Mouse (Mus musculus) midbrain, embryonic 10.5 days (tissue): ENCODE measurements at regions not wholly inside any gene's neighbourhood (a gene's known extent, or its start where the extent isn't known, plus 50 kb on each side); places are given as distances from the start of the nearest gene placed in this dataset.

Source experiments
- DNase-seq: peaks from one replicate; pipeline ENCODE4 v3.0.0-alpha.2; 2017; ENCODE audit warnings: low spot score
- H3K27ac ChIP-seq: fragments of 300-500 bp; sonication (generic); replicated peaks from 2 replicates; pipeline ENCODE4 v1.5.1; 2016; ENCODE audit warnings: mild to moderate bottlenecking
- H3K27me3 ChIP-seq: fragments of 300-500 bp; sonication (generic); 2 replicates; pipeline ENCODE4 v1.6.1; 2016; ENCODE audit warnings: low read depth, mild to moderate bottlenecking; ENCODE audit not compliant: poor library complexity, severe bottlenecking
- H3K36me3 ChIP-seq: fragments of 300-500 bp; sonication (generic); 2 replicates; pipeline ENCODE4 v1.6.1; 2016; ENCODE audit warnings: mild to moderate bottlenecking, moderate library complexity
- H3K4me1 ChIP-seq: fragments of 300-500 bp; sonication (generic); 2 replicates; pipeline ENCODE4 v1.6.1; 2016
- H3K4me3 ChIP-seq: fragments of 300-500 bp; sonication (generic); 2 replicates; pipeline ENCODE4 v1.5.1; 2016; ENCODE audit warnings: mild to moderate bottlenecking, moderate library complexity
- H3K9me3 ChIP-seq: fragments of 300-500 bp; sonication (generic); replicated peaks from 2 replicates; pipeline ENCODE4 v1.6.1; 2016; ENCODE audit warnings: mild to moderate bottlenecking
- WGBS: fragments of 180-500 bp; shearing (Covaris S2); methylation state at CpG from one replicate; pipeline ENCODE4 v1.1.7; 2016; 5-methylcytosine and 5-hydroxymethylcytosine counted together

DNA sequence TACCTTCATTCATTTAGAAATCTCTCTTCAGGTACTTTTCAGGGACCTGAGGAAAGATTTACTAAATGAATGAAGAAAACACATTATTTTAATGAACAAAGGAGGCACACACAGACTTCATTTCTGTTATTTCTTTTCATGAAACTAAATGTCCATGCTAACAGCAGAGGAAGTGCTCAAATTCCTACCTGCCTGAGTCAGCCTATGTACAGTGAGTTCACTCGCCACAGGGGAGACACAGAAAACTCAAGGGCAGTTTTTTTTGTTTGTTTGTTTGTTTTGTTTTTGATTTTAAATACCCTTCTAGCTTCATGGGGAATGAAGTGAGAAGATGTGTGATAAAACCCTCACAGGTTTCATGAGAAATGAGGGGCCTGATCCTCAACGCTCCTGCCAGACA is 343.1 kb upstream of the Lrrc7 start:
- DNase-seq: no peak
- Histone ChIP-seq H3K4me3 (no peak overlapping the region), H3K36me3 (no peaks in the 10 kb centered on the region), H3K27ac (no peak overlapping the region), H3K9me3 (no peaks in the 10 kb centered on the region), H3K4me1 (no peaks in the 10 kb centered on the region), H3K27me3 (no peaks in the 10 kb centered on the region)
- WGBS: 85% methylated on average over 2 of the region's 2 CpGs

DNA sequence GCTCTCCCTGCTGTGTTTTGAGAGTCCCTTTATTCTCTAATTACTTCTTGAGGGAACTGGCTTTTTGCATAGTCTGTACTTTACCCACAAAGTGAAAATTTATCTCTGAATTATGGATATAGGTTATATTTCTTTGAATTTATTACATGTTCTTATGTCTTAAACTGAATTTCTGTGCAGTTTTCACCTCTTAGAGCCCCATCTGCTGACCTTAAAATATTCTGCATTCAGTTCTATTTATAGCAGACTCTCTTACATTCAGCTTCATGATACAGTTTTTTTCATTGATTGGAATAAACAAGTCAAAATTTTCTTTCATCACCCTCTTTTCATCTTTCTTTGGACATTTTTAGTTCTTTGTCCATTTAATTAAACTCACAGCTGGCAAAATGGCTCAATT is 337.4 kb upstream of the Lrrc7 start:
- Histone ChIP-seq H3K27me3 (no peaks in the 10 kb centered on the region), H3K4me1 (no peaks in the 10 kb centered on the region), H3K4me3 (no peak overlapping the region), H3K27ac (no peak overlapping the region), H3K9me3 (no peaks in the 10 kb centered on the region), H3K36me3 (no peaks in the 10 kb centered on the region)
- no peak for DNase-seq

DNA sequence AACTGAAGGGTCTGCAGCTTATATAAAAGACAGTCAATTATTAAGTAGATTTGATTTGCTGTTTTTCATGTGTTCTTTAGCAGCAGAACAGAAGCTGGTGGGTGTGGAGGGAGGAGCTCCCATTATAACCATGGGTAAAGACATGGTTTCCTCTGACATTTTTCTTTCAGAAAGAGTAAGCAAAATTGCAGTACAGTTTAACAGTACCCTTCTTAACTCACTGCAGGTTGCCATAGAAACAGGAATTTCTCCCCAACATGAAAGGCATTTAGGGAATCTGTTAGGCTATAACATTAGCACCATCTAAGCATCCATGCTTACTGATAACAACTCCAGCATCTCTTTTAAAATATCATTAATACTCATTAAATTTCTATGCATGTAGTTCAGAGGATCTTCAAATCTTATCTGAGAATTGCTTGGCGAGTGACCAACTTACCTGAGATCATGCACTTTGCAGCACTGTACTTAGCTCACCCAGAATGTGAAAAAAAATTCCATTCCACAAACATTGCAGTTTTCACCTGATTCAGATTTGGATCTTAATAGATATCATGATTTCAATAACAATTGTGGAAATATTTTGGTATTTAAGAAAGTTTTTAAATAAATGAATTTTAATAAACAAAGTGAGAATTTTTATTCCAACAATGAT is 324.8 kb upstream of the Lrrc7 start:
- Histone ChIP-seq H3K4me3 (no peak overlapping the region), H3K27me3 (no peaks in the 10 kb centered on the region), H3K9me3 (no peaks in the 10 kb centered on the region), H3K27ac (no peak overlapping the region), H3K36me3 (no peaks in the 10 kb centered on the region), H3K4me1 (no peaks in the 10 kb centered on the region)
- DNase-seq: no peak
- 77% methylated on average over 1 of the region's 1 CpGs for WGBS

DNA sequence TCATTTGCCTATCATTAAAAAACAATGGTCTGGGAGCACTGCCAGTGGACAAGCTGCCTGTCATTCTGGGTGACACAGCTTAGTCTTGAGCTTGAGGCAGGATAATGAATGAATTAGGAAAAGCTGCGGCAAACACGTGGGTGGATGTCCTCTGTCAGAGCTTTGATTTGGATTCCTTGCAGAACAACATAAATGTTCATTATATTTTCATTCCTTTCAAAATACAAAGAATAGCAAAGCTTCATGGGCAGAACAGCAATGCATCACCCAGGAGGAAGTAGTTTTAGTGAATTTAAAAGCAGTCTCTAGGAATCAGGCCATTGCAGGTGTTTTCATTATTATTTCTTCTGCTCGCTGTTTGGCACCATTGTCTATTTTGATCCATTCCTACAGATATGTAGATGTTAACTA is 324.3 kb upstream of the Lrrc7 start:
- no peak overlapping the region for H3K4me3 ChIP-seq
- 70% methylated on average over 3 of the region's 3 CpGs for WGBS
- no peaks in the 10 kb centered on the region for H3K27me3 ChIP-seq
- H3K4me1 ChIP-seq: no peaks in the 10 kb centered on the region
- DNase-seq: no peak
- H3K9me3 ChIP-seq: no peaks in the 10 kb centered on the region
- H3K27ac ChIP-seq: no peak overlapping the region
- H3K36me3 ChIP-seq: no peaks in the 10 kb centered on the region
